Mouse (Mus musculus): ENCODE data around the gene Shtn1. TPM values are rescaled to one million over a fixed set of nuclear protein-coding genes. Genes with fewer than 3 reads are reported as not detected.

The Shtn1 gene
- polyA plus RNA-seq, 1 experiment from 2014 or later: 2.7 TPM

DNA sequence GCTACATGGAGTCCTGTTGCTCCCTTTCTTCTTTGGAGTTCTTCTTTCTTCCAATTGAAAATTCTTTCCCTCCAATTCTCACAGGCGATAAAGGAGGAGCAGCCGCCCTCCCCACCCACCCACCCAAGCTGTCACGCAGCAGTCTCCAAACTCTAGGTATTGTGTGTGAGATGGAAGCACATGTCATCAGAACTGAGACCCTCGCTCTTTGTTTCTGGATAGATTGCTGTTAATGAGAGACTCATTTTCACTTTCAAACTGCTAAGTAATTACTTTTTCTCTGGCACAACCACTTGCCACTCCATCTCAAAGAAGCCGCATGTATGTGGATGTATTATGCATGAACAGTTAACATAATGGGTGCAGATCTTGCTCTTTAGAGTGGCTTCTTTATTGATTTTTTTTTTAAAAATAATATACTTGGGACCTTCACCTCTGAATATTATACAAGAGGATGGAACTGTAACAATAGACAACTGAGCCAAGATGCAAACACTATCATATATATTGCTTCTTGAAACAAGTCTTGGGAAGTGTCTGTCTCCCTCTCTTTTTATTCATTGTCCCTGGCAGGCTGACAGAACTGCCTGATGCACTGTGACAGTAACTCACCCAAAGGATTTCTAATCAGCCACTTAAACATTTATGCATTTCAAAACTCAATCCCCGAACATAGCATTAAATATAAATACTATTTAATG lies 21.8 kb downstream of the Shtn1 start:
- no peak for ATAC-seq (ENCODE audit: low FRiP score, low TSS enrichment)
- no peak overlapping the region for H3K4me3 ChIP-seq (ENCODE audit: low read length)
- H3K4me1 ChIP-seq (ENCODE audit: insufficient read depth, low read length): no peaks in the 10 kb centered on the region
- no peak overlapping the region for H3K27ac ChIP-seq (ENCODE audit: low read length)
- H3K36me3 ChIP-seq (ENCODE audit: insufficient read depth, low read length): no peaks in the 10 kb centered on the region
- no peak overlapping the region for H3K4me2 ChIP-seq (replicated peaks; ENCODE audit: low read depth, low read length)
- WGBS: 94% methylated on average over 6 of the region's 6 CpGs
- no peaks in the 10 kb centered on the region for H3K9me3 ChIP-seq (ENCODE audit: low read length)
- H3K9ac ChIP-seq (replicated peaks; ENCODE audit: low read length): no peak overlapping the region
- H3K27me3 ChIP-seq (ENCODE audit: insufficient read depth, low read length): no peaks in the 10 kb centered on the region

DNA sequence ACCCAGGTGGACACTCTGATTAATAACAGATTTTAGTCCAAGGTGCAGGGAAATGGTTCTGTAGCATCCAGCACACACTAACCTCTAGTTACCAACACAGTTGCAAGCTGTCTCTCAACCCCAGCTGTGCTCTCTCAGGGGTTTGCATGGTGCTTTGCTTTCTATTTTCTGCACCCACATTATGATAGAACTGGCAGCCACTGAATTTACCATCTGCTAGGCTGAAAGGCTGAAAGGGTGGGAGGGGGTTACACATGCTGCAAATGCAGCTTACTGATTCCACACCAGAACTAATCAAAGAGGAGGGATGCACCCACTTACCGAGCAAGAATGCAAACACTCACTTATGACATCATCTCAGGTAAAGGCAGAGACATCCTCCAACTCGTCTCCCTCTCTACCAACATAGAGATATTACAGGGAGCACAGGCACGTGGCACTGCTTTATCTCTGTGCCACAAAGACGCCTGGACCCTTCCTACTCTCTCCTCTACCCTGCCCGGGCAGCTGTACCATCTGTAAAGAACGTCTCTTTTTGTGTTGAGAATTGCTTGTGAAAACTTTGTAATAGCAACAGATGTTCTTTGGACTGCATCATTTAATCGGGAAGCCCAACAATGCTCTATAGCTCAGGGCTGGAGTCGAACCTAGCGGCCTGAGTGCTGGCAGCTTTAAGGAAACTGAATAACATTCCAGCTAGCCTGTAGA lies 23.0 kb downstream of the Shtn1 start:
- 85% methylated on average over 9 of the region's 9 CpGs for WGBS
- H3K9me3 ChIP-seq (ENCODE audit: low read length): no peaks in the 10 kb centered on the region

DNA sequence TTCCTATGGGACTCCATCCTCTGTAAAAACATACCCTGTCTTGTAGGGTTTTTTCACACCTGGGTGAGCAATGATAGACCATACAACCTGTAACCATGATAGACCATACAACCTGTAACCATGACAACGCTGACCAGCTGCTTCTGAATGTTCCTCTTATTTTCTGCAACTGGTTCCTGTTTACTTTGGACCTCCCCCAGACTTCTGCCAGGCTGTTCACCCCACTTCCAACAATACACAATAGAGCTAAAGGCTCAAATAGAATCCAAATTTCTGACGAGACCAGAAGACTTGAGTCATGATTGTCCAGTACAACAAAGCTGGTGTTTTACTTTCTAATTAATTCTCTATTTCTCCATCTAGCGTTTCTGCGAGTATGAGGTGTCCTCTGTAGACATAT lies 23.8 kb downstream of the Shtn1 start:
- Histone ChIP-seq H3K36me3 (ENCODE audit: insufficient read depth, low read length) (no peaks in the 10 kb centered on the region), H3K27ac (ENCODE audit: low read length) (no peak overlapping the region), H3K9me3 (ENCODE audit: low read length) (no peaks in the 10 kb centered on the region), H3K9ac (replicated peaks; ENCODE audit: low read length) (no peak overlapping the region), H3K4me1 (ENCODE audit: insufficient read depth, low read length) (no peaks in the 10 kb centered on the region), H3K4me3 (ENCODE audit: low read length) (no peak overlapping the region), H3K4me2 (replicated peaks; ENCODE audit: low read depth, low read length) (no peak overlapping the region), H3K27me3 (ENCODE audit: insufficient read depth, low read length) (no peaks in the 10 kb centered on the region)
- 73% methylated on average over 4 of the region's 4 CpGs for WGBS
- no peak for ATAC-seq (ENCODE audit: low FRiP score, low TSS enrichment)

More for the DNA sequence above, 23.0 kb downstream of the Shtn1 start:
- H3K27ac ChIP-seq (ENCODE audit: low read length): no peak overlapping the region
- H3K4me2 ChIP-seq (replicated peaks; ENCODE audit: low read depth, low read length): no peak overlapping the region
- no peaks in the 10 kb centered on the region for H3K27me3 ChIP-seq (ENCODE audit: insufficient read depth, low read length)
- H3K9ac ChIP-seq (replicated peaks; ENCODE audit: low read length): no peak overlapping the region
- H3K4me1 ChIP-seq (ENCODE audit: insufficient read depth, low read length): no peaks in the 10 kb centered on the region
- H3K4me3 ChIP-seq (ENCODE audit: low read length): no peak overlapping the region
- H3K36me3 ChIP-seq (ENCODE audit: insufficient read depth, low read length): no peaks in the 10 kb centered on the region
- no peak for ATAC-seq (ENCODE audit: low FRiP score, low TSS enrichment)

DNA sequence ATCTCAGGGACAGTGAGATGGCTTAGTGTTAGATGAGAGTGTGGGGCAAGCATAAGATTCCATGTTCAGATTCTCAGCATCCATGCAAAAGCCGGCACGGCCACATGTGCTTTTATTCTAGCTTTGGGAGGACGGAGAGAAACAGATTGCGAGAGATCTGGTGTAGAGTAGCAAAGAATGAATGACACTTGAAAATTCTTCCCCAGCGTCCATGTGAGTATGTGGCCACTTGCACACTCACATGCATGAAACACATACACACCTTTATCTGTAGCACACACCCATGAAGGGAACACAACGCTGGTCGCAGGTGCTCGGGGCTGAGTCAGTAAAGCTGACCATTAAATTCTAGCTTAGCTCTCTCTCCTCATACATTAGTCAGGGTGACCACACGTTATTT lies 24.3 kb downstream of the Shtn1 start:
- H3K4me1 ChIP-seq (ENCODE audit: insufficient read depth, low read length): no peaks in the 10 kb centered on the region
- H3K27me3 ChIP-seq (ENCODE audit: insufficient read depth, low read length): no peaks in the 10 kb centered on the region
- H3K9me3 ChIP-seq (ENCODE audit: low read length): no peaks in the 10 kb centered on the region
- H3K9ac ChIP-seq (replicated peaks; ENCODE audit: low read length): no peak overlapping the region
- H3K4me2 ChIP-seq (replicated peaks; ENCODE audit: low read depth, low read length): no peak overlapping the region
- 87% methylated on average over 9 of the region's 9 CpGs for WGBS
- no peak overlapping the region for H3K4me3 ChIP-seq (ENCODE audit: low read length)
- H3K36me3 ChIP-seq (ENCODE audit: insufficient read depth, low read length): no peaks in the 10 kb centered on the region
- H3K27ac ChIP-seq (ENCODE audit: low read length): no peak overlapping the region
- no peak for ATAC-seq (ENCODE audit: low FRiP score, low TSS enrichment)

DNA sequence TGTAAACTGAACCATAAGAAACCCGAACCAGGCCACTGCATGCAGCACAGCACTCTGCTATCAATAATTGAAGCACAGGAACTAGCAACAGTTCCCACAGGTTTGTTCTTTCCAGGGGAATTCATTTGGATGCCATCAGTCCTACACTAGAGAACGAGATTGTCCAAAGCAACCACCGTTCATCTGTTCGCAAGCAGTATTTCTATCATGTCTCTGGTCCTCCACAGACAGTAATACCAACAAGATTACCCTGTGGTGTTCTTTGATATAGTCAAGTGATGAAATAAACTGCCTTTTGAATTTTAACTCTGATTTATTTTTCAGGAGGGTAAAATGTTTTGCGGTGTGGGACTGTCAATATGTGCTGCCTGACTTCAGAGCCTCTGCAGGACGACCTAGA lies 27.0 kb downstream of the Shtn1 start:
- no peak overlapping the region for H3K9ac ChIP-seq (replicated peaks; ENCODE audit: low read length)
- WGBS: 81% methylated on average over 6 of the region's 6 CpGs
- no peaks in the 10 kb centered on the region for H3K27me3 ChIP-seq (ENCODE audit: insufficient read depth, low read length)
- H3K4me3 ChIP-seq (ENCODE audit: low read length): no peak overlapping the region
- H3K36me3 ChIP-seq (ENCODE audit: insufficient read depth, low read length): no peaks in the 10 kb centered on the region
- H3K9me3 ChIP-seq (ENCODE audit: low read length): no peaks in the 10 kb centered on the region
- H3K4me2 ChIP-seq (replicated peaks; ENCODE audit: low read depth, low read length): no peak overlapping the region
- H3K27ac ChIP-seq (ENCODE audit: low read length): no peak overlapping the region
- no peak for ATAC-seq (ENCODE audit: low FRiP score, low TSS enrichment)
- no peaks in the 10 kb centered on the region for H3K4me1 ChIP-seq (ENCODE audit: insufficient read depth, low read length)

DNA sequence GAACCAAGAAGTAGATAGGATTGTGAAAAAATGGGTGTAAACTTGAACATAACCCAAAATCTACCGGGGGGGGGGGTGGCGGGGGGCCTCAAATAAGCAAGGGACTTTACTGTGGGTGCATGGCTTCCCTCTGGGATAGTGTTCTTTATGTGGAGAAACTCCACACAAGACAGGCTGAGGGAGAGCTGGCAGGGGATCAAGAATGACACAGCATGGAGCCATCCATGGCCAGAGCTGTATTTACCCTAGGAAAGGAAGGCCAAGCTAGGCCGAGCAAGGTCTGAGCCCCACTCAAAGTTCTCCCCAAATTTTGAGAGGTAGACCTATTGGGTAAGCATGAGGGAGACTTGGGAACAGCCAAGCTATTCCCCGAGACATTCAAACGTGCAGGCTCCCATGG lies 28.4 kb downstream of the Shtn1 start:
- no peak for ATAC-seq (ENCODE audit: low FRiP score, low TSS enrichment)
- WGBS: 87% methylated on average over 5 of the region's 5 CpGs
- Histone ChIP-seq H3K27ac (ENCODE audit: low read length) (no peak overlapping the region), H3K27me3 (ENCODE audit: insufficient read depth, low read length) (no peaks in the 10 kb centered on the region), H3K4me3 (ENCODE audit: low read length) (no peak overlapping the region), H3K4me2 (replicated peaks; ENCODE audit: low read depth, low read length) (no peak overlapping the region), H3K4me1 (ENCODE audit: insufficient read depth, low read length) (no peaks in the 10 kb centered on the region), H3K9ac (replicated peaks; ENCODE audit: low read length) (no peak overlapping the region), H3K9me3 (ENCODE audit: low read length) (no peaks in the 10 kb centered on the region), H3K36me3 (ENCODE audit: insufficient read depth, low read length) (no peaks in the 10 kb centered on the region)

DNA sequence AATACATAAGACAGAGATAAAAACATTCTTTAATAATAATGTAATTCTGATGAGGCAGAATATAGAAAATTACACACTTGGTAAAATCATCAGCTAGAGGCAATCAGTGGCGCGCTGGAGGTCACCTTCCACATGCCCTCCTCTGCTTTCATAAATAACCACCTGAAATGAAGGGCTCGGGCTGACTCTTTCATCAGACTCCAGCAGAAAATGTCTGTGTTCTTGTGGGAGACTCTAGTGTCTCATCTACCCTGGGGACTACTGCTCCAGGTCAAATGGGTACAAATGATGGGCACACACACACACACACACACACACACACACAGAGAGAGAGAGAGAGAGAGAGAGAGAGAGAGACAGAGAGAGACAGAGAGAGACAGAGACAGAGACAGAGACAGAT lies 34.8 kb downstream of the Shtn1 start:
- Histone ChIP-seq H3K9ac (replicated peaks; ENCODE audit: low read length) (no peak overlapping the region), H3K36me3 (ENCODE audit: insufficient read depth, low read length) (no peaks in the 10 kb centered on the region), H3K4me2 (replicated peaks; ENCODE audit: low read depth, low read length) (no peak overlapping the region), H3K9me3 (ENCODE audit: low read length) (no peaks in the 10 kb centered on the region), H3K4me1 (ENCODE audit: insufficient read depth, low read length) (no peaks in the 10 kb centered on the region), H3K27me3 (ENCODE audit: insufficient read depth, low read length) (no peaks in the 10 kb centered on the region), H3K4me3 (ENCODE audit: low read length) (no peak overlapping the region), H3K27ac (ENCODE audit: low read length) (no peak overlapping the region)
- WGBS: 76% methylated on average over 3 of the region's 3 CpGs
- ATAC-seq (ENCODE audit: low FRiP score, low TSS enrichment): no peak

DNA sequence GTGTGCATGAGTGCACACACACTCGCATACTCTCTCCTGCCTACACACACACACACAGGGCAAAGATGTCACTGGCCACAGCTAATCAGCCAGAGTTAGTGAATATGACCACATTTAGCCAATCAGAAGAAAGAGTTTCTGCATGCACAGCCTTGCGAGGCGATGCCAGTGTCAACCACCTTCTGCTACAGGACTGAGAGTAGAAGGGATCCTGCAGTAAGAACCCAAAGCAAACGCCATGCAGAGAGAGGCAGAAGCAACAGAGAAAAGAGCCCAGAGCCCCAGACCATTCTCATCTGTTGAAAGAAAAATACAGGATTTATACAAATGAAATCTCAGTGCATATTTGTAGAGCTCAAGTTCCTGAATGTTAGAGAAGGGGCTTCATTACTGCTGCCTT lies 37.1 kb downstream of the Shtn1 start:
- ATAC-seq (ENCODE audit: low FRiP score, low TSS enrichment): no peak
- Histone ChIP-seq H3K27ac (ENCODE audit: low read length) (no peak overlapping the region), H3K9ac (replicated peaks; ENCODE audit: low read length) (no peak overlapping the region), H3K9me3 (ENCODE audit: low read length) (no peaks in the 10 kb centered on the region), H3K36me3 (ENCODE audit: insufficient read depth, low read length) (no peaks in the 10 kb centered on the region), H3K4me1 (ENCODE audit: insufficient read depth, low read length) (no peaks in the 10 kb centered on the region), H3K4me3 (ENCODE audit: low read length) (no peak overlapping the region), H3K4me2 (replicated peaks; ENCODE audit: low read depth, low read length) (no peak overlapping the region), H3K27me3 (ENCODE audit: insufficient read depth, low read length) (no peaks in the 10 kb centered on the region; the same call in 1 of the 2 replicates)
- 74% methylated on average over 4 of the region's 4 CpGs for WGBS

DNA sequence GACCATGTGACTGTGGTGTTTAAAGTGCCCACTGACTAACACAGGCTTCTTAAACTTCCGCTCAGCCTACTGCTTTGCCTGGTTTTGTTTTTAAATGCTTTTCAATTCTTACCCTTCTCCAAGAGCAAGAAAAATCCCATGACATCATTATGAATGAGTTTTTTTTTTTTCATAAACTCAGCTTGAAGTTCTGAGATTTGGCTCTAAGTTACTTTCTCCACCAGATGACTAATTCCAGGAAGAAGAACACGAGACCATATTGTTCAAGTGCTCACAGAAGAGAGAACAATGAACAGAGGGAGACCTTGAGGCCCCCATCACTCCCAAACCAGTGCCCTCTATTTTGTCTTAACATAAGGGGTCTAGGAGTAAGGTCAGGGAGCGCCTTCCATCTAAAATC lies 39.1 kb downstream of the Shtn1 start:
- no peak overlapping the region for H3K4me3 ChIP-seq (ENCODE audit: low read length)
- WGBS: 70% methylated on average over 3 of the region's 3 CpGs
- no peaks in the 10 kb centered on the region for H3K36me3 ChIP-seq (ENCODE audit: insufficient read depth, low read length)
- ATAC-seq (ENCODE audit: low FRiP score, low TSS enrichment): no peak
- no peaks in the 10 kb centered on the region for H3K9me3 ChIP-seq (ENCODE audit: low read length)
- no peaks in the 10 kb centered on the region for H3K4me1 ChIP-seq (ENCODE audit: insufficient read depth, low read length)
- H3K9ac ChIP-seq (replicated peaks; ENCODE audit: low read length): no peak overlapping the region
- H3K27me3 ChIP-seq (ENCODE audit: insufficient read depth, low read length): no peaks in the 10 kb centered on the region; the same call in 1 of the 2 replicates
- no peak overlapping the region for H3K27ac ChIP-seq (ENCODE audit: low read length)
- no peak overlapping the region for H3K4me2 ChIP-seq (replicated peaks; ENCODE audit: low read depth, low read length)

DNA sequence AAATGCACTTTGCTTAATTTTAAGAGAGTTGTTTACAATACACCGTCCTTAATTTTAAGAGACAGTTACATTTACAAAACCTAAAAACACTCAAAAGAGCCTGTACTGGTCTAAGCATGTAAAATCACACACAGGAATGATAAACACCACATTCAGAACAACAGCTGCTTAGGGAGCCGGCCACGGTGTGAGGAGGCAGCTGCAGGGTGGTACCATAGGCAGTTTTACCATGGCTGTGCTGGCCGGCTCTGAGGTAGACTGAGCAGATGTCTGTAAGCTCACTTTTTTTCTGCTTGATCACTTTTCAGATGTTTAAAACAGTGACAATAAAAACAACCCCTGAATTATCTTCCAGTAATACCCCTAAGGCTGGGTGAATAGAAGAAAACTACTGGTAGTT lies 42.7 kb downstream of the Shtn1 start:
- Histone ChIP-seq H3K4me1 (ENCODE audit: insufficient read depth, low read length) (no peaks in the 10 kb centered on the region), H3K9ac (replicated peaks; ENCODE audit: low read length) (no peak overlapping the region), H3K4me3 (ENCODE audit: low read length) (no peak overlapping the region), H3K27me3 (ENCODE audit: insufficient read depth, low read length) (no peaks in the 10 kb centered on the region; the same call in 1 of the 2 replicates), H3K36me3 (ENCODE audit: insufficient read depth, low read length) (no peaks in the 10 kb centered on the region), H3K27ac (ENCODE audit: low read length) (no peak overlapping the region), H3K4me2 (replicated peaks; ENCODE audit: low read depth, low read length) (no peak overlapping the region), H3K9me3 (ENCODE audit: low read length) (no peaks in the 10 kb centered on the region)
- no peak for ATAC-seq (ENCODE audit: low FRiP score, low TSS enrichment)
- WGBS: 62% methylated on average over 4 of the region's 4 CpGs
